Mouse (Mus musculus) CD4-positive helper T cell, adult 2 months (primary cell): ENCODE data around the gene Ppard.

Experiments used
- DNase-seq: peaks from one replicate; pipeline ENCODE4 v3.0.0-alpha.2; 2012; ENCODE audit warnings: low read depth, missing footprints, low spot score

Gene Ppard

GRCm38 (mm10) chr17:28283199-28283598 lies 50.7 kb downstream of the Ppard start:
- no peak for DNase-seq

- no peak for DNase-seq
Observed at GRCm38 (mm10) chr17:28286133-28286532, 53.6 kb downstream of the Ppard start.

GRCm38 (mm10) chr17:28286964-28287363 lies 54.5 kb downstream of the Ppard start:
- no peak for DNase-seq

GRCm38 (mm10) chr17:28287578-28287977 lies 55.1 kb downstream of the Ppard start:
- no peak for DNase-seq

- peak; percentile 39 for DNase-seq
Observed at GRCm38 (mm10) chr17:28287980-28288379, 55.5 kb downstream of the Ppard start.

- DNase-seq = no peak
Observed at GRCm38 (mm10) chr17:28290262-28290661, 57.8 kb downstream of the Ppard start.

- DNase-seq = peak; percentile 47
Observed at GRCm38 (mm10) chr17:28290671-28291070, 58.2 kb downstream of the Ppard start.

- peak; percentile 44 for DNase-seq
Observed at GRCm38 (mm10) chr17:28291346-28291745, 58.8 kb downstream of the Ppard start.

GRCm38 (mm10) chr17:28293716-28294115 lies 61.2 kb downstream of the Ppard start:
- no peak for DNase-seq

- no peak for DNase-seq
Observed at GRCm38 (mm10) chr17:28294449-28295333, 62.2 kb downstream of the Ppard start.

- DNase-seq = no peak
Observed at GRCm38 (mm10) chr17:28298888-28299287, 66.4 kb downstream of the Ppard start.

- DNase-seq = no peak
Observed at GRCm38 (mm10) chr17:28299669-28300320, 67.3 kb downstream of the Ppard start.

GRCm38 (mm10) chr17:28300323-28300722 lies 67.8 kb downstream of the Ppard start:
- no peak for DNase-seq

- no peak for DNase-seq
Observed at GRCm38 (mm10) chr17:28300850-28301249, 68.3 kb downstream of the Ppard start.

- DNase-seq = no peak
Observed at GRCm38 (mm10) chr17:28305172-28305571, 72.7 kb downstream of the Ppard start.

- peak; percentile 86 for DNase-seq
Observed at GRCm38 (mm10) chr17:28308297-28309195, 76.0 kb downstream of the Ppard start.

GRCm38 (mm10) chr17:28310831-28311230 lies 78.3 kb downstream of the Ppard start:
- DNase-seq = no peak

- no peak for DNase-seq
Observed at GRCm38 (mm10) chr17:28311366-28312132, 79.0 kb downstream of the Ppard start.

- peak; percentile 67 for DNase-seq
Observed at GRCm38 (mm10) chr17:28312232-28313211, 80.0 kb downstream of the Ppard start.
